ENCODE assay signal across 8 mouse cellular contexts in the genomic region with DNA sequence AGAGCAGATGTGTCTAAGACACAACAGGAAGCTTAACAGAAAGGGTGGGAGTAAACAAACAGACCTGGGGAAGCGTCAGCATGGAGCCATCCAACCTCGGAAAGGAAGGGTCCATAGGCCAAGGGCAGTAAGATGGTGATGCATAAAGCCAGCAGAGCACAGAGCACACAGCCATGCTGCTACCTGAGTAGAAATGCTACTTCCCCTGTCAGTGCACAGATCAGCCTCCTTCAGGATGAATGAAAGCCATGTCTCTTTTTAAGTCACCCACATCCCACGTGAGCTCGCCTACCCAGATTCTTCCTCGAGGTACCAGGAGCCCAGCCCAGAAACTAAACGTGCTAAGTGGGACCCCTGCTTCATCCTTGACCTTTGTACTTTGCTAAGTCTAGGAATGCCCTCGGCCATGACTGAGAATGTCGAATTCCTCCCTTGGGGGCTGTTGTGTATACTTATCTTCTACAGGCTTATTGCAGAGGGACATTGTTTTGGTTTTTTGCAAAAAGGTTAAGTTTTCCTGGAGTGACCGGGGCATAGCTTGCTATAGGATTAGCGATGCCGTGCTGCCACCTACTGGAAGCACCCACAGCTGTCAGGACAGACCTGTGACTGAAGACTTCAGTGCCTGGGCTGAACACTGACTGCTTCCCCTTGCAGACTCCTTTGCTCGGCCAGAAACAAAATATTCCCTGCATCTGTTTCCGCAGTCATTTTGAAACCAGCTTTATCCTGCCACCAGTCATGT.
DNase-seq lines count a peak whose midpoint lies in the region; ATAC-seq and TF ChIP-seq lines count a peak whose summit lies in the region.

No protein-coding gene starts in this region.

- no peak overlapping the region for H3K27ac ChIP-seq in embryonic facial prominence, embryonic 12.5 days
- no peak overlapping the region for H3K27ac ChIP-seq in kidney, adult 2 months (ENCODE audit: insufficient read depth, low read depth, low read length)
- H3K27ac ChIP-seq in limb, embryonic 10.5 days: no peak overlapping the region
- H3K27ac ChIP-seq in midbrain, postnatal 0 days (ENCODE audit: low read depth, low read length): no peak overlapping the region

- no peak overlapping the region for H3K9ac ChIP-seq in embryonic facial prominence, embryonic 12.5 days
- H3K9ac ChIP-seq in midbrain, postnatal 0 days (replicated peaks; ENCODE audit: low read length, poor library complexity, severe bottlenecking): no peak overlapping the region

- no peak overlapping the region for H3K4me3 ChIP-seq in embryonic facial prominence, embryonic 12.5 days
- H3K4me3 ChIP-seq in kidney, adult 2 months (ENCODE audit: insufficient read depth, low read depth, low read length): no peak overlapping the region
- H3K4me3 ChIP-seq in limb, embryonic 10.5 days: no peak overlapping the region
- H3K4me3 ChIP-seq in midbrain, postnatal 0 days (ENCODE audit: low read depth, low read length): no peak overlapping the region

- H3K36me3 ChIP-seq in embryonic facial prominence, embryonic 12.5 days: no peaks in the 10 kb centered on the region
- no peaks in the 10 kb centered on the region for H3K36me3 ChIP-seq in kidney, adult 2 months (ENCODE audit: control insufficient read depth, insufficient read depth, low read length)
- H3K36me3 ChIP-seq in limb, embryonic 10.5 days: no peaks in the 10 kb centered on the region
- no peaks in the 10 kb centered on the region for H3K36me3 ChIP-seq in midbrain, postnatal 0 days (ENCODE audit: insufficient read depth, low read length)

- no peaks in the 10 kb centered on the region for H3K27me3 ChIP-seq in embryonic facial prominence, embryonic 12.5 days
- H3K27me3 ChIP-seq in kidney, adult 2 months (replicated peaks; ENCODE audit: control insufficient read depth, insufficient read depth, low read length): no peaks in the 10 kb centered on the region
- H3K27me3 ChIP-seq in limb, embryonic 10.5 days (ENCODE audit: low read depth, poor library complexity, severe bottlenecking): no peaks in the 10 kb centered on the region
- no peaks in the 10 kb centered on the region for H3K27me3 ChIP-seq in midbrain, postnatal 0 days (ENCODE audit: insufficient read depth, low read length)

- no peak for TF ChIP-seq POLR2A in kidney, adult 2 months (IDR thresholded peaks at IDR 0.05; ENCODE audit: low read depth, low read length)

- H3K9me3 ChIP-seq in embryonic facial prominence, embryonic 12.5 days: no peaks in the 10 kb centered on the region
- H3K9me3 ChIP-seq in limb, embryonic 10.5 days (replicated peaks): no peaks in the 10 kb centered on the region
- no peaks in the 10 kb centered on the region for H3K9me3 ChIP-seq in midbrain, postnatal 0 days (ENCODE audit: low read length)

- TF ChIP-seq CTCF in kidney, adult 2 months (conservative IDR thresholded peaks at IDR 0.05; ENCODE audit: insufficient read depth, insufficient read length, low read depth, low read length): peak; percentile 91
- peak; percentile 92 for TF ChIP-seq CTCF in midbrain, postnatal 0 days (IDR thresholded peaks at IDR 0.05)

- peak; percentile 83 for DNase-seq in 416B (ENCODE audit: low read depth)
- DNase-seq in adrenal gland, postnatal 25 days: peak; percentile 82
- DNase-seq in heart, adult 8-10 months (ENCODE audit: low spot score): peak; percentile 72
- DNase-seq in kidney, adult 2 months: peak; percentile 80
- peak; percentile 82 for DNase-seq in limb, embryonic 10.5 days (ENCODE audit: low spot score)
- DNase-seq in midbrain, postnatal 0 days (ENCODE audit: low spot score): peak; percentile 92
- peak; percentile 50 to 77 for DNase-seq in spleen, postnatal 4 days (ENCODE audit: low spot score in 2 of 2)

- H3K4me2 ChIP-seq in embryonic facial prominence, embryonic 12.5 days (replicated peaks): no peak overlapping the region
- H3K4me2 ChIP-seq in midbrain, postnatal 0 days (ENCODE audit: low read depth, low read length, poor library complexity, severe bottlenecking): no peak overlapping the region

- WGBS in embryonic facial prominence, embryonic 12.5 days: 22% methylated on average over 13 of the region's 13 CpGs
- WGBS in kidney, adult 2 months: 11% methylated on average over 13 of the region's 13 CpGs
- 35% methylated on average over 13 of the region's 13 CpGs for WGBS in limb, embryonic 10.5 days
- WGBS in midbrain, postnatal 0 days: 26% methylated on average over 13 of the region's 13 CpGs

- 0 out of 2 replicates have a peak, but pooled peaks cover 2% of the 10 kb centered on the region for H3K4me1 ChIP-seq in embryonic facial prominence, embryonic 12.5 days
- peaks cover 4% of the 10 kb centered on the region; the same call in 1 of the 2 replicates for H3K4me1 ChIP-seq in kidney, adult 2 months (ENCODE audit: control insufficient read depth, insufficient read depth, low read length)
- peaks cover 13% of the 10 kb centered on the region for H3K4me1 ChIP-seq in limb, embryonic 10.5 days
- no peaks in the 10 kb centered on the region for H3K4me1 ChIP-seq in midbrain, postnatal 0 days (ENCODE audit: insufficient read depth, low read length)

- 0 out of 2 replicates have a peak, but pooled peaks have one; percentile 67 for ATAC-seq in embryonic facial prominence, embryonic 12.5 days (ENCODE audit: insufficient number of reproducible peaks, insufficient read depth, low FRiP score, low TSS enrichment)
- ATAC-seq in midbrain, postnatal 0 days (ENCODE audit: low FRiP score): peak; percentile 68; the same call in 1 of the 2 replicates
